Mouse (Mus musculus): Measurements from ENCODE around the gene Ces1b. TPM values are rescaled to one million over a fixed set of nuclear protein-coding genes. Genes with fewer than 3 reads are reported as not detected.

Gene Ces1b
- not detected for total RNA-seq (2021)

- no peak for DNase-seq
These were observed at the start of gene Ces1b for GRCm38 (mm10) chr8:93079887-93080286. Gene Ces1b, minus strand, starts transcription at chr8:93080017.

GRCm38 (mm10) chr8:93126476-93126875 is 46.7 kb upstream of the Ces1b start:
- DNase-seq: no peak
- intact Hi-C loops (cut with DNase I): no loop called here

More at GRCm38 (mm10) chr8:93079887-93080286, at the start of gene Ces1b:
- intact Hi-C loops (cut with DNase I): no loop called here

- intact Hi-C loops (cut with DNase I): no loop called here
- DNase-seq: no peak
These were observed 42.2 kb upstream of the Ces1b start for GRCm38 (mm10) chr8:93122005-93122404.

GRCm38 (mm10) chr8:93095376-93095775 is 15.6 kb upstream of the Ces1b start:
- peak; percentile 23 for DNase-seq
- intact Hi-C loops (cut with DNase I): loop anchor here (2.0 kb wide), 1 partner anchor 81 kb away; no protein-coding TSS in a partner anchor

- no peak for DNase-seq
- intact Hi-C loops (cut with DNase I): no loop called here
These were observed 11.5 kb upstream of the Ces1b start for GRCm38 (mm10) chr8:93091324-93091723.

GRCm38 (mm10) chr8:93088686-93089122 is 8.9 kb upstream of the Ces1b start:
- intact Hi-C loops (cut with DNase I): no loop called here
- no peak for DNase-seq

- DNase-seq: no peak
- intact Hi-C loops (cut with DNase I): no loop called here
These were observed 8.4 kb upstream of the Ces1b start for GRCm38 (mm10) chr8:93088193-93088592.

- intact Hi-C loops (cut with DNase I): no loop called here
These were observed 4.6 kb downstream of the Ces1b start for GRCm38 (mm10) chr8:93075251-93075650.

GRCm38 (mm10) chr8:93063416-93064117 is 16.2 kb downstream of the Ces1b start:
- DNase-seq: no peak
- intact Hi-C loops (cut with DNase I): no loop called here

More at GRCm38 (mm10) chr8:93075251-93075650, 4.6 kb downstream of the Ces1b start:
- no peak for DNase-seq

- peak; percentile 68 for DNase-seq
- intact Hi-C loops (cut with DNase I): no loop called here
These were observed 20.6 kb downstream of the Ces1b start for GRCm38 (mm10) chr8:93059185-93059584.

- intact Hi-C loops (cut with DNase I): no loop called here
- no peak for DNase-seq
These were observed 24.6 kb downstream of the Ces1b start for GRCm38 (mm10) chr8:93055238-93055637.

- DNase-seq: no peak
These were observed 31.1 kb downstream of the Ces1b start for GRCm38 (mm10) chr8:93048510-93049416.

GRCm38 (mm10) chr8:93048092-93048491 is 31.7 kb downstream of the Ces1b start, which contains the start of gene Ces1a:
Gene Ces1a, minus strand, starts transcription at chr8:93048192.
- no peak for DNase-seq
- intact Hi-C loops (cut with DNase I): no loop called here

More at GRCm38 (mm10) chr8:93048510-93049416, 31.1 kb downstream of the Ces1b start:
- intact Hi-C loops (cut with DNase I): no loop called here

GRCm38 (mm10) chr8:93043083-93043482 is 36.7 kb downstream of the Ces1b start:
- DNase-seq: no peak
- intact Hi-C loops (cut with DNase I): no loop called here

GRCm38 (mm10) chr8:93040776-93041567 is 38.8 kb downstream of the Ces1b start:
- DNase-seq: no peak
- intact Hi-C loops (cut with DNase I): no loop called here

GRCm38 (mm10) chr8:93040256-93040655 is 39.6 kb downstream of the Ces1b start:
- intact Hi-C loops (cut with DNase I): no loop called here
- DNase-seq: no peak

- intact Hi-C loops (cut with DNase I): no loop called here
- no peak for DNase-seq
These were observed 41.0 kb downstream of the Ces1b start for GRCm38 (mm10) chr8:93038831-93039230.

GRCm38 (mm10) chr8:93030664-93031063 is 49.2 kb downstream of the Ces1b start:
- intact Hi-C loops (cut with DNase I): no loop called here
- DNase-seq: no peak

GRCm38 (mm10) chr8:93021738-93022137 is 58.1 kb downstream of the Ces1b start:
- no peak for DNase-seq
- intact Hi-C loops (cut with DNase I): no loop called here

- no peak for DNase-seq
- intact Hi-C loops (cut with DNase I): loop anchor here (2.0 kb wide), 1 partner anchor 81 kb away; no protein-coding TSS in a partner anchor
These were observed 65.5 kb downstream of the Ces1b start for GRCm38 (mm10) chr8:93014300-93014699.

GRCm38 (mm10) chr8:93012226-93012625 is 67.6 kb downstream of the Ces1b start:
- DNase-seq: peak; percentile 18
- intact Hi-C loops (cut with DNase I): no loop called here
